18 mouse cellular contexts compared by ENCODE assay signal in the genomic region with DNA sequence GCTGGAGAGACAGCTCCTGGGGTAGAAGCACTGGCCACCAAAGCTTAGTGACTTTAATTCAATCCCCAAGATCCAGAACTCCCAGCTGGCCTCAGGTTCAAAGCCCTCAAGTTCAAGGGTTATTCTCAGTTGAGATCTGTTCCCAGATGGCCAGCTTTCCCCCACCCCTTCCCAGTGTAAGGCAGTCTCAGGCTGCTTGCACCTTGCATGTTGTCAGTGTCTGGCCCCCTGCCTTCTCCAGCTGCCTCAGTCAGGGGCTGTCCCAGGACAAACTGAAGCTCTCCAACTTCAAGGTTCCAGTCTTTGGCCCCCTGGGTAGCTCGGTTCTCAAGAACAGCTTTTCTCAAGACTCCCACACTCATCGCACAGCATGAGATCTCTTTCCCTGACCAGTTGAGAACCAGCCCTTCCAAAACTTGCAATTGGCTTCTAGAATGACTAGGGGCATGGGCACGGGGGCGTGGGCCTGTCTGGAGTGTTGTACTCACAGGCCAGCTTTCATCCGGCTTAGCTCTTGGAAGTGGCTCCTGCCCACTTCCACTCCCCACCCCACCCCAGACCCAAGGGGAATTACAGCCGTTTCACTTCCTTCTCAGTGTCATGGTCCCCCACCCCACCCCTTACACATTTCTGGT. TPM values are rescaled to one million over a fixed set of nuclear protein-coding genes. Genes with fewer than 3 reads are reported as not detected.
DNase-seq lines count a peak whose midpoint lies in the region; ATAC-seq and TF ChIP-seq lines count a peak whose summit lies in the region.
"Had no signal": no experiment of that assay in that cellular context is flagged by ENCODE, and none has a peak within 500 bp of the region (broad histone marks: within the 10 kb centered on the region; RNA-seq: fewer than 3 reads in every experiment).

No protein-coding gene starts in this region.

- no peaks in the 10 kb centered on the region for H3K27me3 ChIP-seq in limb, embryonic 13.5 days
- no peaks in the 10 kb centered on the region for H3K27me3 ChIP-seq in limb, embryonic 10.5 days (ENCODE audit: low read depth, poor library complexity, severe bottlenecking)
- H3K27me3 ChIP-seq: heart, embryonic 13.5 days; limb, embryonic 15.5 days; neural tube, embryonic 15.5 days had no signal

- no peak overlapping the region for H3K4me3 ChIP-seq in gastrocnemius, adult 2 months
- no peak overlapping the region for H3K4me3 ChIP-seq in limb, embryonic 13.5 days
- H3K4me3 ChIP-seq in limb, embryonic 10.5 days: no peak overlapping the region
- H3K4me3 ChIP-seq in ES-E14 (ENCODE audit: insufficient read depth in 1 of 2, low read depth in 1 of 2, low read length in 2 of 2, poor library complexity in 1 of 2, severe bottlenecking in 1 of 2): no peak overlapping the region
- H3K4me3 ChIP-seq: erythroblast, embryonic 14.5 days; heart, embryonic 13.5 days; left cerebral cortex, adult 2 months; limb, embryonic 15.5 days; neural tube, embryonic 15.5 days had no signal

- peak overlapping the region; percentile 20; the same call in 1 of the 2 replicates for H3K27ac ChIP-seq in gastrocnemius, adult 2 months
- no peak overlapping the region for H3K27ac ChIP-seq in limb, embryonic 13.5 days
- no peak overlapping the region for H3K27ac ChIP-seq in limb, embryonic 10.5 days
- H3K27ac ChIP-seq in ES-E14 (ENCODE audit: insufficient read depth, low read depth, low read length, poor library complexity, severe bottlenecking): no peak overlapping the region
- H3K27ac ChIP-seq: heart, embryonic 13.5 days; hindbrain, postnatal 0 days; left cerebral cortex, adult 2 months; limb, embryonic 15.5 days; neural tube, embryonic 15.5 days; stomach, postnatal 0 days had no signal

- 61% methylated on average over 6 of the region's 6 CpGs for WGBS in limb, embryonic 13.5 days
- WGBS in limb, embryonic 10.5 days: 63% methylated on average over 6 of the region's 6 CpGs

- H3K9me3 ChIP-seq in limb, embryonic 13.5 days: no peaks in the 10 kb centered on the region
- no peaks in the 10 kb centered on the region for H3K9me3 ChIP-seq in limb, embryonic 10.5 days (replicated peaks)
- H3K9me3 ChIP-seq in ES-E14 (ENCODE audit: control insufficient read depth, insufficient read depth, low read depth, low read length): no peaks in the 10 kb centered on the region
- H3K9me3 ChIP-seq: G1E; heart, embryonic 13.5 days; limb, embryonic 15.5 days; neural tube, embryonic 15.5 days had no signal

- H3K4me1 ChIP-seq in limb, embryonic 13.5 days: 0 out of 2 replicates have a peak, but pooled peaks cover 4% of the 10 kb centered on the region
- peaks cover 3% of the 10 kb centered on the region; the same call in 1 of the 2 replicates for H3K4me1 ChIP-seq in limb, embryonic 10.5 days
- peaks cover 6% of the 10 kb centered on the region in 2 experiments; a peak in 2 of 4 replicates for H3K4me1 ChIP-seq in ES-E14 (ENCODE audit: control insufficient read depth in 2 of 2, insufficient read depth in 2 of 2, low read length in 2 of 2, poor library complexity in 1 of 2)
- H3K4me1 ChIP-seq: limb, embryonic 15.5 days; neural tube, embryonic 15.5 days had no signal

- H3K9ac ChIP-seq in limb, embryonic 13.5 days: no peak overlapping the region
- H3K9ac ChIP-seq in ES-E14 (ENCODE audit: insufficient read depth, low read depth, low read length, poor library complexity, severe bottlenecking): no peak overlapping the region
- H3K9ac ChIP-seq: heart, embryonic 13.5 days; limb, embryonic 15.5 days; neural tube, embryonic 15.5 days had no signal

- no peak for DNase-seq in gastrocnemius, adult 2 months
- DNase-seq in gastrocnemius, postnatal 36 days: no peak
- no peak for DNase-seq in limb, embryonic 10.5 days (ENCODE audit: low spot score)
- DNase-seq in ES-E14 (ENCODE audit: low read depth, low spot score): peak; percentile 24
- no peak for DNase-seq in cerebellum, postnatal 4 days (ENCODE audit: low spot score in 2 of 2)
- DNase-seq in urinary bladder, adult 2 months (ENCODE audit: low spot score): no peak
- DNase-seq: cerebellum, adult 2 months; kidney, postnatal 36 days had no signal

- TF ChIP-seq CTCF in gastrocnemius, adult 2 months (IDR thresholded peaks at IDR 0.05): no peak

- H3K4me2 ChIP-seq in limb, embryonic 13.5 days (replicated peaks): no peak overlapping the region
- H3K4me2 ChIP-seq: heart, embryonic 13.5 days; limb, embryonic 15.5 days; neural tube, embryonic 15.5 days had no signal

- ATAC-seq in limb, embryonic 13.5 days (ENCODE audit: low FRiP score, low read depth): 0 out of 2 replicates have a peak, but pooled peaks have one; percentile 24
- ATAC-seq in megakaryocyte, adult 5-6 weeks (ENCODE audit: poor library complexity, severe bottlenecking): peak; percentile 98
- ATAC-seq: hindbrain, postnatal 0 days had no signal

- in situ Hi-C loops in ES-E14 (cut with MboI; ENCODE audit: low sequenced_read_pairs in 2 of 2, unreplicated experiment in 2 of 2): no loop called here

- intact Hi-C loops in gastrocnemius, adult 2 months (cut with DNase I): no loop called here
- intact Hi-C loops in gastrocnemius, postnatal 36 days (cut with DNase I): no loop called here

- H3K36me3 ChIP-seq in limb, embryonic 13.5 days: peaks cover 21% of the 10 kb centered on the region
- H3K36me3 ChIP-seq in limb, embryonic 10.5 days: peaks cover 3% of the 10 kb centered on the region; the same call in 1 of the 2 replicates
- H3K36me3 ChIP-seq in ES-E14 (ENCODE audit: control insufficient read depth, insufficient read depth, low read length, poor library complexity, severe bottlenecking): peaks cover 2% of the 10 kb centered on the region; the same call in 1 of the 2 replicates

TF ChIP-seq in ES-E14, 5 proteins besides CTCF, POLR2A, EP300 and RAD21:
- TF ChIP-seq MAFK (IDR thresholded peaks at IDR 0.05; ENCODE audit: insufficient read depth, low read depth, low read length): no peak
- no peak for TF ChIP-seq ZC3H11A (IDR thresholded peaks at IDR 0.05; ENCODE audit: borderline replicate concordance, low read depth, low read length)
- TF ChIP-seq CHD2 (IDR thresholded peaks at IDR 0.05; ENCODE audit: low read depth, low read length): no peak
- TF ChIP-seq HCFC1 (IDR thresholded peaks at IDR 0.05; ENCODE audit: borderline replicate concordance, insufficient read depth, low read length): no peak
- TF ChIP-seq ZNF384 (IDR thresholded peaks at IDR 0.05; ENCODE audit: low read depth, low read length): no peak
TF ChIP-seq in ES-E14: peak in this region for 0.

RNA-seq across cellular contexts. Expression of gene Siah2, which starts 20.5 kb away (rescaled TPM):
- total RNA-seq in gastrocnemius, adult 2 months (2021): 10 to 100 TPM in 1 of 2 experiments, 1 to 10 TPM in 1; 8.3 to 11.8 TPM
- total RNA-seq in gastrocnemius, postnatal 36 days (2021): 1 to 10 TPM; 8.4 to 9.1 TPM
- polyA plus RNA-seq in limb, embryonic 13.5 days (2015; fragmentation: Nextera tagmentation; extraction: Ambion mirVana): 5.9 and 6.4 TPM in 2 replicates
- polyA plus RNA-seq in limb, embryonic 10.5 days (2016; fragmentation: Nextera tagmentation; extraction: Ambion mirVana): 2.0 and 2.2 TPM in 2 replicates
- total RNA-seq in ES-E14 (2012; rRNA removed): 4.3 and 5.8 TPM in 2 replicates
- 30.1 and 33.6 TPM in 2 replicates for total RNA-seq in megakaryocyte, adult 5-6 weeks (2015)
- 20.1 and 24.1 TPM in 2 replicates for total RNA-seq in megakaryocyte, adult 5-6 weeks (2017)
- 9.6 and 9.9 TPM in 2 replicates for polyA plus RNA-seq in urinary bladder, adult 2 months (2012; rRNA removed)

RNA-seq across cellular contexts. Expression of gene Erich6, which starts 34.7 kb away (rescaled TPM):
- not detected for total RNA-seq in gastrocnemius, adult 2 months (2021)
- not detected for total RNA-seq in gastrocnemius, postnatal 36 days (2021)
- not detected in 2 replicates for polyA plus RNA-seq in limb, embryonic 13.5 days (2015; fragmentation: Nextera tagmentation; extraction: Ambion mirVana)
- not detected in 2 replicates for polyA plus RNA-seq in limb, embryonic 10.5 days (2016; fragmentation: Nextera tagmentation; extraction: Ambion mirVana)
- not detected in 2 replicates for total RNA-seq in ES-E14 (2012; rRNA removed)
- not detected in 2 replicates for total RNA-seq in megakaryocyte, adult 5-6 weeks (2015)
- total RNA-seq in megakaryocyte, adult 5-6 weeks (2017): not detected in 2 replicates
- polyA plus RNA-seq in urinary bladder, adult 2 months (2012; rRNA removed): 0.09 and 0.12 TPM in 2 replicates
- total RNA-seq: G1E; hindbrain, postnatal 0 days had no signal
- polyA plus RNA-seq: erythroblast, embryonic 14.5 days; G1E; neural tube, embryonic 15.5 days had no signal
